Mouse (Mus musculus) intestine, postnatal 0 days (tissue): Measurements from ENCODE around the gene St6gal2. TPM values are rescaled to one million over a fixed set of nuclear protein-coding genes. Genes with fewer than 3 reads are reported as not detected.

ENCODE experiments used
- ATAC-seq: fragments of 200-750 bp; cut with Nextera tagmentation; 2 replicates; pipeline ENCODE4 v1.8.0; 2017; ENCODE audit warnings: mild to moderate bottlenecking, moderate TSS enrichment, moderate library complexity
- H3K27ac ChIP-seq: fragments of 300-500 bp; sonication (generic); 2 replicates; pipeline ENCODE4 v1.5.1; 2014; ENCODE audit warnings: mild to moderate bottlenecking, low read depth, low read length, moderate library complexity
- H3K27me3 ChIP-seq: fragments of 300-500 bp; sonication (generic); replicated peaks from 2 replicates; pipeline ENCODE4 v1.6.1; 2014; ENCODE audit warnings: low read length, mixed read lengths; ENCODE audit not compliant: control insufficient read depth, insufficient read depth
- H3K36me3 ChIP-seq: fragments of 300-500 bp; sonication (generic); 2 replicates; pipeline ENCODE4 v1.6.1; 2014; ENCODE audit warnings: mild to moderate bottlenecking, moderate library complexity; ENCODE audit not compliant: control insufficient read depth, insufficient read depth
- H3K4me1 ChIP-seq: fragments of 300-500 bp; sonication (generic); replicated peaks from 2 replicates; pipeline ENCODE4 v1.6.1; 2014; ENCODE audit warnings: antibody characterized with exemption, low read length, mixed read lengths; ENCODE audit not compliant: control insufficient read depth, insufficient read depth
- H3K4me2 ChIP-seq: fragments of 300-500 bp; sonication (generic); replicated peaks from 2 replicates; pipeline ENCODE4 v1.6.1; 2014; ENCODE audit warnings: low read depth, mild to moderate bottlenecking, moderate library complexity
- H3K4me3 ChIP-seq: fragments of 300-500 bp; sonication (generic); 2 replicates; pipeline ENCODE4 v1.5.1; 2014; ENCODE audit warnings: low read depth, low read length
- H3K9ac ChIP-seq: fragments of 300-500 bp; sonication (generic); 2 replicates; pipeline ENCODE4 v1.6.1; 2014; ENCODE audit warnings: mild to moderate bottlenecking, low read depth, low read length
- H3K9me3 ChIP-seq: fragments of 300-500 bp; sonication (generic); 2 replicates; pipeline ENCODE4 v1.6.1; 2016; ENCODE audit warnings: mixed run types; ENCODE audit not compliant: control insufficient read depth
- CTCF ChIP-seq: sonication (generic); IDR thresholded peaks from 2 replicates; pipeline ENCODE4 v1.5.1; 2016; ENCODE audit warnings: low read depth, mild to moderate bottlenecking, control low read depth, antibody characterized with exemption, moderate library complexity
- WGBS: fragments of 180-500 bp; shearing (Covaris S2); extraction: QIAGEN DNeasy Blood & Tissue Kit; methylation state at CpG from one replicate; pipeline ENCODE4 v1.1.7; 2014; 5-methylcytosine and 5-hydroxymethylcytosine counted together
- polyA plus RNA-seq: library from polyadenylated mRNA; unstranded; fragments of >200 nt; fragmentation: Nextera tagmentation; extraction: Ambion mirVana; gene quantifications from 2 replicates; pipeline ENCODE4 v1.2.1, GENCODE M21; 2015

St6gal2 gene
- polyA plus RNA-seq, 1 experiment from 2014 or later: 0.60 TPM

DNA sequence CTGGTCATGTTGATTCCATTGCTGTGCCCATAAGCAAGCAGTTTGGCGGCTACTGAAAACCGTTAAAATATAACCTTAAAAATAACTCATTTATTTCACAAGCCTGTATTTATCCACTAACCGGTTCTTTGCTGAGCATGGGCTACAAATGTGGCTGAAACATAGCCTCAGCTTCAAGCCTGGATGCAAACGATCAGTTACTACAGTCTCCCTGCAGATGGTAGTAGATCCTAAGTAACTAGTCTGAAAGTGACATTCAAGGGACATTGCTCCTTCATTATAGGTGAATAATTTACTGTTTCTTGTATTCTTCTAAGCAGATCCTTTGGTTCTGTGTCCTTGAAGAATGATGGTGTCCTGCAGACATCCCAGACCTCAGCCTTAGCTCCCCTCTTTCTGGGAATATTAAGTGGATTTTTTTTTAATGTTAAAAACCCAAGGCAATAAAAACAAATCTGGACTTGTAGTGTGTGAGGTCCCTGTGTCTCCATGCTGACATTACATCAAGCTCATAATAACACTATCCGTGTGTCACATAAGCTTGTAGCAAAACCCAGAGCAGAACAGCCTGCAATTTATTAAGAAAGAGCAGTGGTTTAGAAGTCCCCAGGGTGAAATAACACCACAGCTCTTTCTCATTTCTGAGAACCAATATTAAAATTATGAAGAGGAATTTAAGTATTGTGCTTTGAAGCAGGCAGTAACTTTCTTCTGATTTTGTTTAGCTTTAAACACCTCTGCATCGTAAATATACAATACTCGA is 39.1 kb downstream of the St6gal2 start:
- no peaks in the 10 kb centered on the region for H3K9me3 ChIP-seq
- no peak overlapping the region for H3K9ac ChIP-seq
- H3K36me3 ChIP-seq: no peaks in the 10 kb centered on the region
- ATAC-seq: no peak
- H3K4me1 ChIP-seq: no peaks in the 10 kb centered on the region
- no peaks in the 10 kb centered on the region for H3K27me3 ChIP-seq
- 0 out of 2 replicates have a peak, but pooled peaks have one; percentile 10 for TF ChIP-seq CTCF
- no peak overlapping the region for H3K4me3 ChIP-seq
- 84% methylated on average over 7 of the region's 7 CpGs for WGBS
- H3K4me2 ChIP-seq: no peak overlapping the region
- H3K27ac ChIP-seq: no peak overlapping the region

DNA sequence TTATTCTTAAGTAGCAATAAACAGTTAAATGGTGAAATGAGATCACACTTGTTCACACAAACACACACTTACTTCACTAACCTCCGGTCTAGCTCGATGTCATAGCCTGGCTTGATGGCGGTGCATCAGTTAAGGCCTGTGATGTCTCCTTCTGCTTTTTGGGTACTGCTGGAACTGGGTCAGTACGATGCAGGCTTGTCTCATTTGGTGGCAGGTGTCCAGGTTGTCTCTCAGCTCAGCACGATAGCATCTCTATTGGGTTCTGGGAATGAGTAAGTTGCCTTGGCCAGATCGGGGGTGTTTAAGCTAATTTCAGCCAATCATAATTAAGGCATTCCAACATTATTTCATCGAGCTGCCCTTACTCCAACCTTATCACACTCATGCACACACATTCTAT is 86.7 kb downstream of the St6gal2 start:
- no peak overlapping the region for H3K4me3 ChIP-seq
- TF ChIP-seq CTCF: no peak
- no peaks in the 10 kb centered on the region for H3K4me1 ChIP-seq
- H3K36me3 ChIP-seq: no peaks in the 10 kb centered on the region
- H3K4me2 ChIP-seq: no peak overlapping the region
- no peak for ATAC-seq
- H3K27me3 ChIP-seq: no peaks in the 10 kb centered on the region
- H3K9ac ChIP-seq: no peak overlapping the region
- H3K9me3 ChIP-seq: no peaks in the 10 kb centered on the region
- WGBS: 86% methylated on average over 7 of the region's 7 CpGs
- no peak overlapping the region for H3K27ac ChIP-seq

DNA sequence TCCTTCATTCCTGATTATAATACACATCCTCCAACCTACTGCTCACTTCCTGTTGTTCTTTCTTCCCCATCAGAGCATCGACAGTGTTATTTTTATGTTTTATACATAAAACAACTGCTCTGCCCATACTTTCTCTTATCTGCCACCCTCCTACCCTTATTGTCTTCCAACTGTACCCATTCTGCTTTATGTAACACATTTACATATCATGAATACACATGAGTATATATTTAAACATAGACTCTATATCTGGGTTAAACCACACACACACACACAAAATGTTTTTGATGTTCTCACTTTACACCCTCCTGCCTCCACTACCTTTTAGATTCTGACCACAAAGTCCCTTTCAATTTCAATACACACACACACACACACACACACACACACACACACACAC is 103.3 kb downstream of the St6gal2 start:
- TF ChIP-seq CTCF: no peak
- Histone ChIP-seq H3K4me3 (no peak overlapping the region), H3K27me3 (no peaks in the 10 kb centered on the region), H3K4me2 (no peak overlapping the region), H3K36me3 (no peaks in the 10 kb centered on the region), H3K4me1 (no peaks in the 10 kb centered on the region), H3K9me3 (no peaks in the 10 kb centered on the region), H3K27ac (no peak overlapping the region), H3K9ac (no peak overlapping the region)
- ATAC-seq: no peak
- WGBS: 68% methylated on average over 1 of the region's 1 CpGs

DNA sequence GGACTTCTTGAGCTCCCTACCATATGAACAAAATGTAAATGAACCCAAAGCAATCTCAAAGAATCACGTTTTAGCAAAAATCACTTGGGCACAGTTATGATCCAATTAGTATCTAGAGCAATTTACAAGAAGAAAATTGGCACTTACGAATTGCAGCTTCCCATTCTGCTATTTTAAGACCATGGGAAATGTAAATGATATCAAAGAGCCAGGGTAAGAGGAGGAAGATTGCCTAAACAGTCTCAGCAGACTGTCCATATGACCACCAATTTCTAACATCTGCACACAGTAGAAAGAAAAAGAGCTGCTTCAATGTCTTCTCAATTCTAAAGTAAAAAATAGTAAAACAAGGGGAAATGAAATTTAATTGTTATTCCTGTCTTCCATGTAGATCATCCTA is 116.6 kb downstream of the St6gal2 start:
- no peaks in the 10 kb centered on the region for H3K36me3 ChIP-seq
- H3K27me3 ChIP-seq: no peaks in the 10 kb centered on the region
- no peaks in the 10 kb centered on the region for H3K9me3 ChIP-seq
- 73% methylated on average over 2 of the region's 2 CpGs for WGBS
- H3K4me3 ChIP-seq: no peak overlapping the region
- H3K4me2 ChIP-seq: no peak overlapping the region
- no peak for TF ChIP-seq CTCF
- no peaks in the 10 kb centered on the region for H3K4me1 ChIP-seq
- no peak overlapping the region for H3K9ac ChIP-seq
- no peak for ATAC-seq
- H3K27ac ChIP-seq: no peak overlapping the region

Other genes with a start within 250 kb of the St6gal2 start
- not detected in 2 replicates for gene Vmn2r118, start 179.8 kb downstream of the St6gal2 start, polyA plus RNA-seq